Mouse (Mus musculus) erythroblast, embryonic 14.5 days (primary cell): ENCODE measurements around the gene Tmem102.

Experiments
- GATA1 ChIP-seq: IDR thresholded peaks from 2 replicates; pipeline ENCODE4 v1.6.1; 2012; ENCODE audit warnings: low read length, inconsistent platforms, mixed read lengths
- TAL1 ChIP-seq: IDR thresholded peaks from 3 replicates; pipeline ENCODE4 v1.6.1; 2012; ENCODE audit warnings: low read length, inconsistent platforms, mixed read lengths

DNA sequence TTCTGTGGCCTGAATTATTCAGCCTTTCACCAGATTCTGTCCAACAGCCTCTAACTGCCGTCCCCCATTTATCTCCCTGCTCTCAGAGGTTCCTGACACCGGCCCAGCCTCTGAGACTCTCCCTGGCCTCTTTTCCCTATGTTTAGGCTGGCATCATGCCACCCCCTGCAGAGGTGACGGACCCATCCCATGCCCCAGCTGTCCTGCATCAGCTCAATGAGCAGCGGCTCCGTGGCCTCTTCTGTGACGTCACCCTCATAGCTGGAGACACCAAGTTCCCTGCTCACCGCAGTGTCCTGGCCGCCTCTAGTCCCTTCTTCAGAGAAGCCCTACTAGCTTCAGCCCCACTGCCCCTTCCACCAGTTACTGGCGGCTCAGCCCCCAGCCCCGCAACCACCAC, 29.7 kb downstream of the Tmem102 start:
- no peak for TF ChIP-seq GATA1
- no peak for TF ChIP-seq TAL1
